Mouse (Mus musculus) ES-E14 (cell line): ENCODE results near the gene Dcbld1. TPM values are rescaled to one million over a fixed set of nuclear protein-coding genes. Genes with fewer than 3 reads are reported as not detected.
"Not testable (repeated sequence)": the region's sequence is repeated elsewhere in the genome, so short reads cannot be mapped to it uniquely, and the experiment has no call there.

Experiments used
- DNase-seq: peaks from one replicate; pipeline ENCODE4 v3.0.0-alpha.2; 2013; ENCODE audit warnings: low read depth, low spot score
- H3K27ac ChIP-seq: 2 replicates; pipeline ENCODE4 v1.5.1; 2012; ENCODE audit warnings: low read depth, mild to moderate bottlenecking, low read length, moderate library complexity, mixed read lengths; ENCODE audit not compliant: poor library complexity, insufficient read depth, severe bottlenecking
- H3K36me3 ChIP-seq: 2 replicates; pipeline ENCODE4 v1.6.1; 2012; ENCODE audit warnings: mild to moderate bottlenecking, low read length, moderate library complexity, mixed read lengths; ENCODE audit not compliant: control insufficient read depth, poor library complexity, insufficient read depth, severe bottlenecking
- H3K4me1 ChIP-seq, 2 experiments: fragments of 150-350 bp in 1 of 2; sonication (generic) in 1 of 2; 2 replicates each; pipeline ENCODE4 v1.6.1; 2012; ENCODE audit warnings: low read length in 2 of 2, mild to moderate bottlenecking in 1 of 2, mixed read lengths in 1 of 2; ENCODE audit not compliant: control insufficient read depth in 2 of 2, insufficient read depth in 2 of 2, poor library complexity in 1 of 2
- H3K4me3 ChIP-seq, 2 experiments: fragments of 150-350 bp in 1 of 2; sonication (generic) in 1 of 2; 2 replicates each; pipeline ENCODE4 v1.5.1; 2012; ENCODE audit warnings: low read length in 2 of 2, low read depth in 1 of 2, mild to moderate bottlenecking in 1 of 2, mixed read lengths in 1 of 2; ENCODE audit not compliant: insufficient read depth in 1 of 2, poor library complexity in 1 of 2, severe bottlenecking in 1 of 2
- H3K9ac ChIP-seq: 2 replicates; pipeline ENCODE4 v1.6.1; 2012; ENCODE audit warnings: low read depth, mild to moderate bottlenecking, low read length, mixed read lengths; ENCODE audit not compliant: poor library complexity, insufficient read depth, severe bottlenecking
- H3K9me3 ChIP-seq: fragments of 150-350 bp; sonication (generic); 2 replicates; pipeline ENCODE4 v1.6.1; 2012; ENCODE audit warnings: low read depth, mild to moderate bottlenecking, low read length; ENCODE audit not compliant: control insufficient read depth, insufficient read depth
- CHD2 ChIP-seq: IDR thresholded peaks from 2 replicates; pipeline ENCODE4 v1.6.1; 2014; ENCODE audit warnings: mild to moderate bottlenecking, low read depth, low read length, inconsistent platforms
- HCFC1 ChIP-seq: IDR thresholded peaks from 2 replicates; pipeline ENCODE4 v1.6.1; 2012; ENCODE audit warnings: low read length, inconsistent platforms, borderline replicate concordance; ENCODE audit not compliant: insufficient read depth
- MAFK ChIP-seq: IDR thresholded peaks from 2 replicates; pipeline ENCODE4 v1.6.1; 2014; ENCODE audit warnings: mild to moderate bottlenecking, low read depth, low read length, inconsistent platforms; ENCODE audit not compliant: insufficient read depth
- ZC3H11A ChIP-seq: IDR thresholded peaks from 2 replicates; pipeline ENCODE4 v1.6.1; 2012; ENCODE audit warnings: low read depth, mild to moderate bottlenecking, inconsistent platforms, low read length, borderline replicate concordance
- ZNF384 ChIP-seq: IDR thresholded peaks from 2 replicates; pipeline ENCODE4 v1.6.1; 2012; ENCODE audit warnings: low read depth, low read length, inconsistent platforms
- in situ Hi-C, 2 experiments: fragments of 600-800 bp; cut with MboI; formaldehyde crosslinking; loops; one replicate each; pipeline ENCODE4 v1.15.1; 2025; ENCODE audit warnings: low sequenced_read_pairs in 2 of 2, inconsistent platforms in 1 of 2; ENCODE audit not compliant: unreplicated experiment in 2 of 2
- total RNA-seq: library from RNA; depleted of rRNA; stranded (reverse); fragments of 300-350 nt; gene quantifications from 2 replicates; pipeline ENCODE4 v1.2.3, GENCODE M21; 2012

The Dcbld1 gene
- total RNA-seq, 1 experiment = 33.2 TPM

GRCm38 (mm10) chr10:52284578-52284977 lies 51.2 kb downstream of the Dcbld1 start:
- Histone ChIP-seq H3K4me3 (no peak overlapping the region), H3K9ac (no peak overlapping the region)
- no peak for TF ChIP-seq MAFK
- no peak for TF ChIP-seq ZC3H11A
- no peak for TF ChIP-seq HCFC1

GRCm38 (mm10) chr10:52287852-52288533 lies 54.6 kb downstream of the Dcbld1 start:
- no peak overlapping the region; the same call in 1 of the 2 replicates for H3K27ac ChIP-seq
- no peak overlapping the region for H3K9ac ChIP-seq
- no peaks in the 10 kb centered on the region for H3K9me3 ChIP-seq
- H3K4me1 ChIP-seq = peaks cover 6 to 7% of the 10 kb centered on the region in 2 experiments; a peak in 3 of 4 replicates
- no peak for DNase-seq
- peaks cover 4% of the 10 kb centered on the region; the same call in 1 of the 2 replicates for H3K36me3 ChIP-seq
- no peak for TF ChIP-seq ZNF384
- no peak for TF ChIP-seq ZC3H11A
- no peak for TF ChIP-seq MAFK
- TF ChIP-seq CHD2 = no peak
- no peak for TF ChIP-seq HCFC1
- H3K4me3 ChIP-seq = no peak overlapping the region
- in situ Hi-C loops = no loop called here

More at GRCm38 (mm10) chr10:52284578-52284977, 51.2 kb downstream of the Dcbld1 start:
- in situ Hi-C loops = no loop called here
- Histone ChIP-seq H3K4me1 (peaks cover 17 to 20% of the 10 kb centered on the region in 2 experiments; a peak in 3 of 4 replicates), H3K27ac (no peak overlapping the region), H3K9me3 (no peaks in the 10 kb centered on the region), H3K36me3 (peaks cover 6% of the 10 kb centered on the region; the same call in 1 of the 2 replicates)
- no peak for DNase-seq

- H3K4me1 ChIP-seq = peaks cover 7 to 9% of the 10 kb centered on the region in 2 experiments; a peak in 3 of 4 replicates
- DNase-seq = no peak
- in situ Hi-C loops = no loop called here
- no peaks in the 10 kb centered on the region for H3K9me3 ChIP-seq
- H3K4me3 ChIP-seq = no peak overlapping the region
- H3K36me3 ChIP-seq = peaks cover 7% of the 10 kb centered on the region; the same call in 1 of the 2 replicates
- no peak overlapping the region for H3K9ac ChIP-seq
- H3K27ac ChIP-seq = no peak overlapping the region; the same call in 1 of the 2 replicates
- TF ChIP-seq ZNF384 = no peak
- no peak for TF ChIP-seq CHD2
- TF ChIP-seq ZC3H11A = no peak
- no peak for TF ChIP-seq HCFC1
- no peak for TF ChIP-seq MAFK
These were observed 55.8 kb downstream of the Dcbld1 start for GRCm38 (mm10) chr10:52289261-52289660.

GRCm38 (mm10) chr10:52292391-52292790 lies 59.0 kb downstream of the Dcbld1 start:
- H3K36me3 ChIP-seq, H3K9me3 ChIP-seq, H3K27ac ChIP-seq, DNase-seq, H3K4me3 ChIP-seq, H3K9ac ChIP-seq, in situ Hi-C loops: not testable (repeated sequence)
- peaks cover 7 to 10% of the 10 kb centered on the region in 2 experiments; a peak in 3 of 4 replicates for H3K4me1 ChIP-seq

GRCm38 (mm10) chr10:52293921-52294577 lies 60.6 kb downstream of the Dcbld1 start:
- Histone ChIP-seq H3K36me3 (peaks cover 3% of the 10 kb centered on the region; the same call in 1 of the 2 replicates), H3K4me1 (peaks cover 4 to 15% of the 10 kb centered on the region in 2 experiments; a peak in 2 of 4 replicates), H3K9ac (no peak overlapping the region), H3K27ac (no peak overlapping the region), H3K9me3 (no peaks in the 10 kb centered on the region), H3K4me3 (no peak overlapping the region)
- TF ChIP-seq HCFC1 (no peak), MAFK (no peak), ZC3H11A (no peak), CHD2 (no peak)
- in situ Hi-C loops = no loop called here
- no peak for DNase-seq
